Mouse (Mus musculus) kidney, embryonic 15.5 days (tissue): ENCODE data around the gene Adra2b. TPM values are rescaled to one million over a fixed set of nuclear protein-coding genes. Genes with fewer than 3 reads are reported as not detected.

Experiments
- ATAC-seq: fragments of 200-750 bp; cut with Nextera tagmentation; replicated peaks from 2 replicates; pipeline ENCODE4 v1.8.0; 2017; ENCODE audit warnings: moderate TSS enrichment; ENCODE audit not compliant: low FRiP score
- H3K27ac ChIP-seq: fragments of 300-500 bp; sonication (generic); 2 replicates; pipeline ENCODE4 v1.5.1; 2015; ENCODE audit warnings: mild to moderate bottlenecking, inconsistent platforms
- H3K27me3 ChIP-seq: fragments of 300-500 bp; sonication (generic); 2 replicates; pipeline ENCODE4 v1.6.1; 2015; ENCODE audit warnings: inconsistent platforms
- H3K36me3 ChIP-seq: fragments of 300-500 bp; sonication (generic); 2 replicates; pipeline ENCODE4 v1.6.1; 2015; ENCODE audit warnings: inconsistent platforms
- H3K4me1 ChIP-seq: fragments of 300-500 bp; sonication (generic); 2 replicates; pipeline ENCODE4 v1.6.1; 2015; ENCODE audit warnings: inconsistent platforms
- H3K4me2 ChIP-seq: fragments of 300-500 bp; sonication (generic); 2 replicates; pipeline ENCODE4 v1.6.1; 2015; ENCODE audit warnings: moderate library complexity, mild to moderate bottlenecking, inconsistent platforms
- H3K4me3 ChIP-seq: fragments of 300-500 bp; sonication (generic); replicated peaks from 2 replicates; pipeline ENCODE4 v1.5.1; 2015; ENCODE audit warnings: mild to moderate bottlenecking, inconsistent platforms
- H3K9ac ChIP-seq: fragments of 300-500 bp; sonication (generic); 2 replicates; pipeline ENCODE4 v1.6.1; 2015; ENCODE audit warnings: mild to moderate bottlenecking, inconsistent platforms
- H3K9me3 ChIP-seq: fragments of 300-500 bp; sonication (generic); replicated peaks from 2 replicates; pipeline ENCODE4 v1.6.1; 2016; ENCODE audit warnings: inconsistent platforms
- WGBS: fragments of 180-500 bp; shearing (Covaris S2); methylation state at CpG from one replicate; pipeline ENCODE4 v1.1.7; 2015; ENCODE audit warnings: mixed read lengths; 5-methylcytosine and 5-hydroxymethylcytosine counted together
- polyA plus RNA-seq: library from polyadenylated mRNA; unstranded; fragments of >200 nt; fragmentation: Nextera tagmentation; extraction: Ambion mirVana; gene quantifications from 2 replicates; pipeline ENCODE4 v1.2.1, GENCODE M21; 2015

Adra2b gene
- polyA plus RNA-seq, 1 experiment from 2014 or later: 5.1 TPM

GRCm38 (mm10) chr2:127374131-127374530 lies 11.1 kb downstream of the Adra2b start:
- peaks cover 39% of the 10 kb centered on the region for H3K4me1 ChIP-seq
- no peak for ATAC-seq
- H3K9ac ChIP-seq: no peak overlapping the region
- no peak overlapping the region for H3K27ac ChIP-seq
- no peaks in the 10 kb centered on the region for H3K36me3 ChIP-seq
- 94% methylated on average over 3 of the region's 3 CpGs for WGBS
- H3K4me2 ChIP-seq: no peak overlapping the region
- no peaks in the 10 kb centered on the region for H3K27me3 ChIP-seq
- H3K9me3 ChIP-seq: no peaks in the 10 kb centered on the region
- H3K4me3 ChIP-seq: no peak overlapping the region

- ATAC-seq: no peak
- WGBS: 52% methylated on average over 3 of the region's 3 CpGs
Measured at GRCm38 (mm10) chr2:127375087-127375486, 12.1 kb downstream of the Adra2b start.

GRCm38 (mm10) chr2:127375759-127376341 lies 12.8 kb downstream of the Adra2b start:
- Histone ChIP-seq H3K27me3 (no peaks in the 10 kb centered on the region), H3K4me1 (peaks cover 28% of the 10 kb centered on the region), H3K4me3 (no peak overlapping the region), H3K9me3 (no peaks in the 10 kb centered on the region), H3K27ac (no peak overlapping the region), H3K36me3 (no peaks in the 10 kb centered on the region), H3K9ac (no peak overlapping the region), H3K4me2 (no peak overlapping the region)
- 64% methylated on average over 7 of the region's 7 CpGs for WGBS
- ATAC-seq: 0 out of 2 replicates have a peak, but pooled peaks have one; percentile 26

More at GRCm38 (mm10) chr2:127375087-127375486, 12.1 kb downstream of the Adra2b start:
- peaks cover 36% of the 10 kb centered on the region for H3K4me1 ChIP-seq
- H3K9ac ChIP-seq: no peak overlapping the region
- no peak overlapping the region for H3K27ac ChIP-seq
- H3K4me2 ChIP-seq: no peak overlapping the region
- no peaks in the 10 kb centered on the region for H3K36me3 ChIP-seq
- H3K4me3 ChIP-seq: no peak overlapping the region
- H3K9me3 ChIP-seq: no peaks in the 10 kb centered on the region
- H3K27me3 ChIP-seq: no peaks in the 10 kb centered on the region

- Histone ChIP-seq H3K27me3 (no peaks in the 10 kb centered on the region), H3K4me1 (peaks cover 22% of the 10 kb centered on the region), H3K4me2 (no peak overlapping the region), H3K9ac (no peak overlapping the region), H3K4me3 (no peak overlapping the region), H3K27ac (no peak overlapping the region), H3K9me3 (no peaks in the 10 kb centered on the region), H3K36me3 (no peaks in the 10 kb centered on the region)
- 71% methylated on average over 6 of the region's 6 CpGs for WGBS
- ATAC-seq: no peak
Measured at GRCm38 (mm10) chr2:127376423-127377051, 13.5 kb downstream of the Adra2b start.

- Histone ChIP-seq H3K27me3 (no peaks in the 10 kb centered on the region), H3K9ac (no peak overlapping the region), H3K36me3 (no peaks in the 10 kb centered on the region), H3K4me2 (no peak overlapping the region), H3K27ac (no peak overlapping the region), H3K4me3 (no peak overlapping the region), H3K4me1 (peaks cover 16% of the 10 kb centered on the region; the same call in 1 of the 2 replicates), H3K9me3 (no peaks in the 10 kb centered on the region)
- 72% methylated on average over 7 of the region's 7 CpGs for WGBS
- no peak for ATAC-seq
Measured at GRCm38 (mm10) chr2:127377942-127378610, 15.1 kb downstream of the Adra2b start.

- no peak overlapping the region for H3K4me3 ChIP-seq
- no peaks in the 10 kb centered on the region for H3K27me3 ChIP-seq
- H3K36me3 ChIP-seq: no peaks in the 10 kb centered on the region
- no peaks in the 10 kb centered on the region for H3K9me3 ChIP-seq
- ATAC-seq: no peak
- H3K4me1 ChIP-seq: peaks cover 16% of the 10 kb centered on the region; the same call in 1 of the 2 replicates
- H3K9ac ChIP-seq: no peak overlapping the region
- H3K4me2 ChIP-seq: no peak overlapping the region
- WGBS: 59% methylated on average over 7 of the region's 7 CpGs
- H3K27ac ChIP-seq: no peak overlapping the region
Measured at GRCm38 (mm10) chr2:127378611-127378990, 15.6 kb downstream of the Adra2b start.

GRCm38 (mm10) chr2:127379250-127379649 lies 16.2 kb downstream of the Adra2b start:
- H3K27me3 ChIP-seq: no peaks in the 10 kb centered on the region
- no peak for ATAC-seq
- H3K27ac ChIP-seq: no peak overlapping the region
- H3K4me2 ChIP-seq: no peak overlapping the region
- H3K9ac ChIP-seq: no peak overlapping the region
- H3K9me3 ChIP-seq: no peaks in the 10 kb centered on the region
- H3K4me3 ChIP-seq: no peak overlapping the region
- no peaks in the 10 kb centered on the region for H3K36me3 ChIP-seq
- peaks cover 16% of the 10 kb centered on the region; the same call in 1 of the 2 replicates for H3K4me1 ChIP-seq
- WGBS: 48% methylated on average over 3 of the region's 3 CpGs

GRCm38 (mm10) chr2:127383881-127384280 lies 20.9 kb downstream of the Adra2b start:
- H3K9ac ChIP-seq: no peak overlapping the region
- H3K4me2 ChIP-seq: no peak overlapping the region
- no peak for ATAC-seq
- no peaks in the 10 kb centered on the region for H3K9me3 ChIP-seq
- WGBS: 67% methylated on average over 7 of the region's 7 CpGs
- no peak overlapping the region for H3K4me3 ChIP-seq
- H3K27ac ChIP-seq: no peak overlapping the region
- no peaks in the 10 kb centered on the region for H3K27me3 ChIP-seq
- no peaks in the 10 kb centered on the region for H3K4me1 ChIP-seq
- no peaks in the 10 kb centered on the region for H3K36me3 ChIP-seq

- Histone ChIP-seq H3K9ac (no peak overlapping the region), H3K27me3 (no peaks in the 10 kb centered on the region), H3K9me3 (no peaks in the 10 kb centered on the region), H3K27ac (no peak overlapping the region), H3K4me1 (no peaks in the 10 kb centered on the region), H3K36me3 (no peaks in the 10 kb centered on the region), H3K4me3 (no peak overlapping the region), H3K4me2 (no peak overlapping the region)
- ATAC-seq: no peak
- WGBS: 81% methylated on average over 2 of the region's 2 CpGs
Measured at GRCm38 (mm10) chr2:127387521-127387920, 24.5 kb downstream of the Adra2b start.

- H3K27me3 ChIP-seq: no peaks in the 10 kb centered on the region
- 77% methylated on average over 3 of the region's 3 CpGs for WGBS
- no peak overlapping the region for H3K4me3 ChIP-seq
- no peaks in the 10 kb centered on the region for H3K9me3 ChIP-seq
- peaks cover 2% of the 10 kb centered on the region; the same call in 1 of the 2 replicates for H3K4me1 ChIP-seq
- no peak overlapping the region for H3K27ac ChIP-seq
- H3K9ac ChIP-seq: no peak overlapping the region
- no peak for ATAC-seq
- H3K4me2 ChIP-seq: no peak overlapping the region
- H3K36me3 ChIP-seq: no peaks in the 10 kb centered on the region
Measured at GRCm38 (mm10) chr2:127390352-127390751, 27.3 kb downstream of the Adra2b start.

GRCm38 (mm10) chr2:127390846-127391245 lies 27.8 kb downstream of the Adra2b start:
- Histone ChIP-seq H3K36me3 (no peaks in the 10 kb centered on the region), H3K9ac (no peak overlapping the region), H3K4me3 (no peak overlapping the region), H3K4me1 (peaks cover 2% of the 10 kb centered on the region; the same call in 1 of the 2 replicates), H3K9me3 (no peaks in the 10 kb centered on the region), H3K4me2 (no peak overlapping the region), H3K27ac (no peak overlapping the region), H3K27me3 (no peaks in the 10 kb centered on the region)
- 65% methylated on average over 4 of the region's 4 CpGs for WGBS
- ATAC-seq: no peak

- WGBS: 64% methylated on average over 3 of the region's 3 CpGs
- Histone ChIP-seq H3K4me2 (no peak overlapping the region), H3K9me3 (no peaks in the 10 kb centered on the region), H3K4me3 (no peak overlapping the region), H3K27ac (no peak overlapping the region), H3K9ac (no peak overlapping the region), H3K27me3 (no peaks in the 10 kb centered on the region), H3K36me3 (no peaks in the 10 kb centered on the region), H3K4me1 (peaks cover 2% of the 10 kb centered on the region; the same call in 1 of the 2 replicates)
- no peak for ATAC-seq
Measured at GRCm38 (mm10) chr2:127391323-127391722, 28.3 kb downstream of the Adra2b start.
